Mouse (Mus musculus) midbrain, embryonic 16.5 days (tissue): ENCODE measurements at regions not wholly inside any gene's neighbourhood (a gene's known extent, or its start where the extent isn't known, plus 50 kb on each side); places are given as distances from the start of the nearest gene placed in this dataset.

ENCODE experiments used
- ATAC-seq: fragments of 200-750 bp; cut with Nextera tagmentation; 2 replicates; pipeline ENCODE4 v1.8.0; 2017; ENCODE audit warnings: moderate TSS enrichment
- H3K27ac ChIP-seq: fragments of 300-500 bp; sonication (generic); 2 replicates; pipeline ENCODE4 v1.5.1; 2014; ENCODE audit warnings: mild to moderate bottlenecking, low read length, mixed read lengths
- H3K27me3 ChIP-seq: fragments of 300-500 bp; sonication (generic); 2 replicates; pipeline ENCODE4 v1.6.1; 2014; ENCODE audit warnings: low read depth, low read length, mixed read lengths; ENCODE audit not compliant: control insufficient read depth, insufficient read depth
- H3K36me3 ChIP-seq: fragments of 300-500 bp; sonication (generic); 2 replicates; pipeline ENCODE4 v1.6.1; 2014; ENCODE audit warnings: mild to moderate bottlenecking, low read length, moderate library complexity, mixed read lengths; ENCODE audit not compliant: control insufficient read depth, insufficient read depth
- H3K4me1 ChIP-seq: fragments of 300-500 bp; sonication (generic); 2 replicates; pipeline ENCODE4 v1.6.1; 2014; ENCODE audit warnings: mild to moderate bottlenecking, low read length, mixed read lengths; ENCODE audit not compliant: control insufficient read depth, insufficient read depth
- H3K4me2 ChIP-seq: fragments of 300-500 bp; sonication (generic); 2 replicates; pipeline ENCODE4 v1.6.1; 2014; ENCODE audit warnings: mild to moderate bottlenecking, low read length, mixed read lengths
- H3K4me3 ChIP-seq: fragments of 300-500 bp; sonication (generic); 2 replicates; pipeline ENCODE4 v1.5.1; 2014; ENCODE audit warnings: low read depth, mild to moderate bottlenecking, low read length, moderate library complexity, mixed read lengths
- H3K9ac ChIP-seq: fragments of 300-500 bp; sonication (generic); 2 replicates; pipeline ENCODE4 v1.6.1; 2014; ENCODE audit warnings: low read depth, low read length, mixed read lengths
- H3K9me3 ChIP-seq: fragments of 300-500 bp; sonication (generic); replicated peaks from 2 replicates; pipeline ENCODE4 v1.6.1; 2014; ENCODE audit warnings: mild to moderate bottlenecking, low read length, mixed read lengths; ENCODE audit not compliant: control insufficient read depth, poor library complexity, severe bottlenecking
- WGBS: fragments of 180-500 bp; shearing (Covaris S2); extraction: QIAGEN DNeasy Blood & Tissue Kit; methylation state at CpG from one replicate; pipeline ENCODE4 v1.1.7; 2014; 5-methylcytosine and 5-hydroxymethylcytosine counted together

DNA sequence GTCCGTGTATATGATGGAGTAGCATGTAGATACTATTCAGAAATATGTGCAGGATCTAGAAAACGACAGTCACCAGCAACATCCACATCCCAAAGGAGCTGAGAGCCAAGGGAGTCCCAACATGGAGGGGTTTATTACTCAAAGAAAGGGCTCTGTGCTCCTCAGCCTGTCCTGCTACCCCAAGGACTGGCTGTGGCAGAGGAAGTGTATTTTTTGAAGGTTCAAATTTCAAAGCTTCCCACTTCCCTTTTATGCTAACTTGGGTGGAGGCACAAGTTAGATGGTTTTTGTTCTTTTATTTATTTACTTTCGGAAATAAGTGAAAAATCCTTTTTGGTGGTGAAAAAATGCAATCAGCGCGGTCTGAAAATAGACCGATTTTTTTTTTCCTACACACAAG is 602.8 kb downstream of the Adgrl2 start:
- H3K4me3 ChIP-seq: no peak overlapping the region
- WGBS: 89% methylated on average over 6 of the region's 6 CpGs

DNA sequence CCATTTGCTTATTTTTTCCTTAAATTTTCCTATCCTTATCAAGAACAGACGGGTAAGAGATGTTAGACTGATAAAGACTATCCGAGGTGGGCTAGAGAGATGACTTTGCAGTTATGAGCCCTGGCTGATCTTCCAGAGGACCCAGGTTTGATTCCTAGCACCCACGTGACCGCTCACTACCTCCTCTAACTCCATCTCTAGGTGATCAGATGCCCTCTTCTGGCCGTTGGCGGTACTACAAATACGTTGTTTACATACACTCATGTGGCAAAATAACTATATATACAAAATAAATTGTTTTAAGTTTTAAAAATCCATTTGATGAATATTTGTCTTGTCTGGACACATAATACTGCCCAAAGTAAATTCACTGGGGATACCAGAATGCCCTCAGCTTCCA is 604.6 kb downstream of the Adgrl2 start:
- H3K9ac ChIP-seq: no peak overlapping the region
- no peak overlapping the region for H3K27ac ChIP-seq
- no peak overlapping the region for H3K4me2 ChIP-seq
- H3K27me3 ChIP-seq: no peaks in the 10 kb centered on the region
- H3K4me3 ChIP-seq: no peak overlapping the region
- ATAC-seq: no peak
- WGBS: 94% methylated on average over 7 of the region's 7 CpGs
- no peaks in the 10 kb centered on the region for H3K4me1 ChIP-seq
- no peaks in the 10 kb centered on the region for H3K36me3 ChIP-seq
- H3K9me3 ChIP-seq: 0 out of 2 replicates have a peak, but pooled peaks cover 3% of the 10 kb centered on the region

More for the DNA sequence above, 602.8 kb downstream of the Adgrl2 start:
- Histone ChIP-seq H3K9ac (no peak overlapping the region), H3K27ac (no peak overlapping the region), H3K4me1 (no peaks in the 10 kb centered on the region), H3K36me3 (no peaks in the 10 kb centered on the region), H3K4me2 (no peak overlapping the region), H3K9me3 (0 out of 2 replicates have a peak, but pooled peaks cover 3% of the 10 kb centered on the region), H3K27me3 (no peaks in the 10 kb centered on the region)
- no peak for ATAC-seq

DNA sequence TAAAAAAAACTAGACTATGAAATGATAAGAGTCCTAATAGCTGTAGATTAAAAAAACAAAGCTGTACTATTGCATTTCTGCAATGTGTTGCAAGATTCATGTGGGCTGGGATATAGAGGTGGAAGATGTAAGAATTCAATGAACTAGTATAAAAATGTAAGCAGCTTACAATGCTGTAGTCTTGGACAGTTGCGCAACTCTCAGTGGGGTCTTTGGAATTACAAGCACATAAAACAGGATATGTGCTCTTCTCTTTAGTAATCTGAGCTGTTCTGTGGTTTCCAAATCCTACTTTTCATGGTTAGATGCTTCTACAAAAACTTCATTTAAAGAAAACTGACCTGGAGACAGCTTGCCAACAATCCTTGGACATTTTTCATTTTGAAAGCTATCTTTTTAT is 609.3 kb downstream of the Adgrl2 start:
- Histone ChIP-seq H3K4me1 (no peaks in the 10 kb centered on the region), H3K9ac (no peak overlapping the region), H3K9me3 (0 out of 2 replicates have a peak, but pooled peaks cover 3% of the 10 kb centered on the region), H3K4me3 (no peak overlapping the region), H3K27me3 (no peaks in the 10 kb centered on the region), H3K4me2 (no peak overlapping the region), H3K36me3 (no peaks in the 10 kb centered on the region), H3K27ac (no peak overlapping the region)
- no peak for ATAC-seq
- WGBS: 84% methylated on average over 1 of the region's 1 CpGs

DNA sequence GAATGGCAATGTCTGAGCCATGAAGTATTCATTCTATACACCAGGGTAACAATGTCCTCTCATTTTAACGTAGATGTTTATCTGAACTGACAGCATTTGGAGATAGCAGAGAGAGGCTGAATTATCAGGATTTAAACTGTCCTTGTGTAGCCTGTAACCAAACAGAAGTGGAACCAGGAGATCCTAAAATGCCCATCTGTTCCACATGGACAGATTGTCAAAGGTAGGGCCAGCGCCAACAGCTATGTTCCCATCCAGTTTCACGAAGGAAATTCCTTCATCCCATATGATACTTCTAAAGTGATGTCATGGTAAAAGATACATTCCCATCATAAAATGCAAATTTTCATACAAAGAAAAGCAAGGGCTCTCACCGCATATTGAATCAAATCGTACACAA is 627.0 kb downstream of the Adgrl2 start:
- no peak for ATAC-seq
- Histone ChIP-seq H3K4me3 (no peak overlapping the region), H3K9me3 (no peaks in the 10 kb centered on the region), H3K27ac (no peak overlapping the region), H3K4me1 (no peaks in the 10 kb centered on the region), H3K27me3 (no peaks in the 10 kb centered on the region), H3K9ac (no peak overlapping the region), H3K36me3 (no peaks in the 10 kb centered on the region), H3K4me2 (no peak overlapping the region)
- WGBS: 89% methylated on average over 5 of the region's 5 CpGs

DNA sequence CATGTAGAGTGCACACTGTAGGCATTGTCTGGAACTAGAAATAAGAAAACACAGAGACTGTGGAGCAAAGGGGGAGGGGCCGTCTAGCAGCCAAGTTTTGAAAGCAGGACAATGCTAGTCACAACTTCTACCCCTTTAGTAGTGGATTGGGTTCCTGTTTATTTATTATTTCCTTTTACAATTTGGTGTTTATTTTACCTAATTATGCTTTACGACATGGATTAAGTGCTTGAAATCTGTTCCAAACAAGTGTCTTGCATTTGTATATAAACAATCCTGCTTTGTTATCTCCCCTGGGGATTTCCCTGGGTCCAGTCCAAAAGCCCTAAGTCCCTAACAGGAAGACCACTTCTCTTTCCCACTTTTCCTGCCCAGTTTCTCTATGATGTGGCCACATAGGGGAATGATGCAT is 627.9 kb downstream of the Adgrl2 start:
- no peak overlapping the region for H3K4me3 ChIP-seq
- no peak overlapping the region for H3K9ac ChIP-seq
- no peak overlapping the region for H3K27ac ChIP-seq
- no peak for ATAC-seq
- H3K36me3 ChIP-seq: no peaks in the 10 kb centered on the region
- no peaks in the 10 kb centered on the region for H3K9me3 ChIP-seq
- H3K27me3 ChIP-seq: no peaks in the 10 kb centered on the region
- H3K4me1 ChIP-seq: no peaks in the 10 kb centered on the region
- H3K4me2 ChIP-seq: no peak overlapping the region
- WGBS: 56% methylated on average over 2 of the region's 2 CpGs

DNA sequence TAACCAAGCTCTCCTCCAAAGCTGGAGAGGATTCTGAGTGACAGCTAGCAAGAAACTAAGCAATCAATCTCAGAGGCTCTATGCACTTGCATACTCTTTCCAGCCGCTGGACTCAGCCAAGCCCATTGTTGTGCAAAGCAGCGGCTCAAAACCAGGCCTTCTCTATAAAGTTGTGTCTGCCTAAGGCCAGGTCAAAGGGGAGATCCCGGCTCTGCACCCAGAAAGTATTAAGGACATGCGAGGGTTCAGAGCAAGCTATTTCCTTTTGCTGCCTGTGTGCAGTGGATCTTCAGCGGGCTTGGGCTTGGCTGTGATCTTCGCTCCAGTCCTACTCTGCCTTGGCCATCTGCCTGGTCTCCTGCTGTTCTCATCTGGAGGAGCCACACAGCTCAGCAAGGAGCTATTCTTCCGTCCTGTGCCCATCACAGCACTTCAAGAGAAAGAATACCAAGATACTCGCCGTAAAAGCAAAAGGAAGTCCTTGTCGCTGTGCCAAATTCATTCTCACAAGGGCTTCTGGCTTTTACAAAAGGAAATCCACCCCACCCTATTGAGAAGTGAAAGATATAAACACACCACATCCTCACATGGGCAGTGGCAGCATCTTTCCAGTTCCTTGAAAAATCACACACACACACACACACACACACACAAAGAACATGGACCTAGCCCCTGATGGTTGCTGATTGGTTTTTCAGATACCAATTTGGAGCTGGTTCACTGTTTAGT is 646.6 kb downstream of the Adgrl2 start:
- peak; percentile 88 for ATAC-seq
- Histone ChIP-seq H3K9me3 (no peaks in the 10 kb centered on the region), H3K27me3 (no peaks in the 10 kb centered on the region), H3K27ac (peak overlapping the region; percentile 60; the same call in 1 of the 2 replicates), H3K9ac (no peak overlapping the region), H3K4me1 (peaks cover 11% of the 10 kb centered on the region), H3K36me3 (no peaks in the 10 kb centered on the region), H3K4me3 (no peak overlapping the region), H3K4me2 (peak overlapping the region; percentile 26; the same call in 1 of the 2 replicates)
- 4% methylated on average over 10 of the region's 10 CpGs for WGBS

DNA sequence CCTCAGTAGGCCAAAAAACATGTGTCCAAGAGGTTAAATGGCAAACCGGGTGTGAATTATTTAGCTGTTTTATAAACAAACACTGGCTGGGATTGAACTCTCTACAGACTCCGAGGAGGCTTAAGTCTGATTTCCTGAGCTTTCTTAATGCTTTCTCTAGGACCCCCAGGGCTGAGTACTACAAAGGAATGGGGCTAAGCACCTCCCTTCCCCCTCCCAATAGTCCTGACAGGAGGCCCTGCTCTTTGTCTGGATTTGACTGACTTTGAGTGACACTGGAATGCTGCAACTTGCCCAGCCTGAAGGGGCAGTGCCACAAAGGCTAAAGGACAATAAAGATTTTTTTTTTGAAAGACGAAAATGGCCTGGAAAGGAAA is 647.1 kb downstream of the Adgrl2 start:
- Histone ChIP-seq H3K9me3 (no peaks in the 10 kb centered on the region), H3K4me1 (peaks cover 11% of the 10 kb centered on the region), H3K9ac (no peak overlapping the region), H3K4me2 (no peak overlapping the region), H3K27ac (peak overlapping the region; percentile 60; the same call in 1 of the 2 replicates), H3K36me3 (no peaks in the 10 kb centered on the region), H3K27me3 (no peaks in the 10 kb centered on the region), H3K4me3 (no peak overlapping the region)
- 6% methylated on average over 3 of the region's 3 CpGs for WGBS
- ATAC-seq: peak; percentile 54; the same call in 1 of the 2 replicates

DNA sequence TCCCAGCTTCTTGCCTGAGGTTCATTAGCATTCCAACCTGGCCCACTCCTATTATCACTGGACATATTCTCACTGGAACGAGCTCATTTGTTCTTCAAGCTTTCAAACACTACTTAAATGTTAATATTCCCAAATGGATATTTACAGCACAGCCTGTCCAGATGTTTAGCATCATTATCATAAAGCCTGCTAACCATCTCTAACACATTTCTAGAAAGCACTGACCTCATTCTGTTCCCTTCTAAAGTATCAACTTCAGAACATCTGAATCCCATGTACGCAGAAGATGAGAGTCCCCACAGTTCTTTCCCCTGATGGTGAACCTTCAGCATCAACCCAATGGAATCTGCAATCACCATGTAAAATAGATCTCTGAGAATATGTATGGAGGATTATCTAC is 651.1 kb downstream of the Adgrl2 start:
- Histone ChIP-seq H3K36me3 (no peaks in the 10 kb centered on the region), H3K9ac (no peak overlapping the region), H3K9me3 (no peaks in the 10 kb centered on the region), H3K4me2 (no peak overlapping the region), H3K27me3 (no peaks in the 10 kb centered on the region), H3K4me3 (no peak overlapping the region), H3K4me1 (peaks cover 11% of the 10 kb centered on the region), H3K27ac (no peak overlapping the region)
- ATAC-seq: no peak
- WGBS: 80% methylated on average over 2 of the region's 2 CpGs

DNA sequence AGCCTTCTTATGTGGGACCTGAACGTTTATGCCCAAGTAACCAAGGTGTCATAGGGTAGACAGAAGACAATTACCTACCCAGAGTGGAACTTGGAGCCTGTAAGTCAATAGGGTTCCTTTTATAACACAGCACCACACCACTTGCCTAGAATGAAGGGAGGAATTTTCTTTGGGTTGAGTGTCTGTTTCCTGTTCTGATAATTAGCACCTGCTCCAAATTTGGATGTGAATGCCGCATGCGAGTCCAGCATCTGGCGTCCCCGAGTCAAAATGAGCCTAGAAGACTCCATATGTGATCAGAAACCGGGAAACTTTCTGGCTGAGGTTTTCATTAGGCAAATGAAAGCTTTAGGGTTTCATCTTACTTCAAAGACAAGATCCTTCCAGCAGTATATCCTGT is 653.7 kb downstream of the Adgrl2 start:
- Histone ChIP-seq H3K36me3 (no peaks in the 10 kb centered on the region), H3K9ac (no peak overlapping the region), H3K4me2 (no peak overlapping the region), H3K27ac (no peak overlapping the region), H3K4me1 (no peaks in the 10 kb centered on the region), H3K4me3 (no peak overlapping the region), H3K27me3 (no peaks in the 10 kb centered on the region), H3K9me3 (no peaks in the 10 kb centered on the region)
- 69% methylated on average over 6 of the region's 6 CpGs for WGBS
- ATAC-seq: no peak
